Mouse (Mus musculus) ES-E14 (cell line): ENCODE measurements around the gene Meox1.

Experiments
- HCFC1 ChIP-seq: IDR thresholded peaks from 2 replicates; pipeline ENCODE4 v1.6.1; 2012; ENCODE audit warnings: low read length, inconsistent platforms, borderline replicate concordance; ENCODE audit not compliant: insufficient read depth
- MAFK ChIP-seq: IDR thresholded peaks from 2 replicates; pipeline ENCODE4 v1.6.1; 2014; ENCODE audit warnings: mild to moderate bottlenecking, low read depth, low read length, inconsistent platforms; ENCODE audit not compliant: insufficient read depth
- ZC3H11A ChIP-seq: IDR thresholded peaks from 2 replicates; pipeline ENCODE4 v1.6.1; 2012; ENCODE audit warnings: low read depth, mild to moderate bottlenecking, inconsistent platforms, low read length, borderline replicate concordance
- ZNF384 ChIP-seq: IDR thresholded peaks from 2 replicates; pipeline ENCODE4 v1.6.1; 2012; ENCODE audit warnings: low read depth, low read length, inconsistent platforms

DNA sequence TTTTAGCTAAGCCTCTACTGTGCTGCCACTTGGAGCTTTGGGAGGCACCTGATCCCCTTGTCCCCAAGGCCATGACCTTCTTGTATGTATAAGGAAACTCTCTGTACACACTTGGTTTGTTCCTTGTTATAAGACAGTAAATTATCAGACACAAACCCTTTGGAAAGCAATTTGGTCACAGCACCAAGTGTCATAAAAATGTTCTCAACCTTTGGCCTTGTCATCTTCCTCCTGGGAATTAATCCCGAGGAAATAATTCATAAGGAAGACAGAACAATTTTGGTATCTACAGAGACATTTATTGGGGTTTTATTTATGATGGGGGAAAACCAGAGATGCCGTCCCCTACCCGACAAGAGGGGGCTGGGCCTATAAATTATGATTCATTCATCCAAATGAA lies 41.6 kb upstream of the Meox1 start:
- TF ChIP-seq ZNF384 (no peak), HCFC1 (no peak), ZC3H11A (no peak), MAFK (no peak)
